Mouse (Mus musculus): Measurements from ENCODE around the gene Nlgn2. TPM values are rescaled to one million over a fixed set of nuclear protein-coding genes. Genes with fewer than 3 reads are reported as not detected.

The Nlgn2 gene
- total and polyA plus RNA-seq, 3 experiments = 0.20 to 1.3 (median 1.1) TPM

- peak; percentile 19; the same call in 1 of the 2 replicates for TF ChIP-seq NRF1 (IDR thresholded peaks at IDR 0.05; ENCODE audit: low read depth, low read length)
- TF ChIP-seq ZMIZ1 (IDR thresholded peaks at IDR 0.05; ENCODE audit: low read depth, low read length) = peak; percentile 73
- TF ChIP-seq MAFK (IDR thresholded peaks at IDR 0.05; ENCODE audit: insufficient replicate concordance, low read length) = no peak
- TF ChIP-seq ZKSCAN1 (IDR thresholded peaks at IDR 0.05; ENCODE audit: borderline replicate concordance, low read depth, low read length) = no peak
- peak; percentile 88 for TF ChIP-seq SMC3 (IDR thresholded peaks at IDR 0.05; ENCODE audit: low read depth, low read length)
- no peak for TF ChIP-seq USF2 (conservative IDR thresholded peaks at IDR 0.05; ENCODE audit: low read depth, low read length)
- TF ChIP-seq ZC3H11A (IDR thresholded peaks at IDR 0.05; ENCODE audit: low read depth, low read length) = peak; percentile 10; the same call in 1 of the 2 replicates
- TF ChIP-seq MEF2A (IDR thresholded peaks at IDR 0.05; ENCODE audit: borderline replicate concordance, low read depth, low read length) = peak; percentile 65; the same call in 1 of the 2 replicates
- 0 out of 2 replicates have a peak, but pooled peaks have one; percentile 19 for TF ChIP-seq TBP (conservative IDR thresholded peaks at IDR 0.05; ENCODE audit: low read depth, low read length)
Observed at GRCm38 (mm10) chr11:69880853-69881603, 43.4 kb upstream of the Nlgn2 start, which contains the start of gene Kctd11 (continued).

- H3K27ac ChIP-seq (ENCODE audit: insufficient read depth, low read depth) = peak overlapping the region; percentile 63
Observed at GRCm38 (mm10) chr11:69880506-69880852, 42.9 kb upstream of the Nlgn2 start.

GRCm38 (mm10) chr11:69879711-69880110 lies 42.1 kb upstream of the Nlgn2 start:
- peaks cover 21 to 66% of the 10 kb centered on the region in 2 experiments for H3K4me1 ChIP-seq (ENCODE audit: control insufficient read depth in 1 of 2, insufficient read depth in 2 of 2)
- H3K4me2 ChIP-seq (ENCODE audit: insufficient read depth, low read depth, poor library complexity, severe bottlenecking) = peak overlapping the region; percentile 41
- H3K27me3 ChIP-seq (replicated peaks) = no peaks in the 10 kb centered on the region
- H3K9ac ChIP-seq (ENCODE audit: insufficient read depth, low read depth) = no peak overlapping the region; the same call in 1 of the 2 replicates
- dilution Hi-C loops (cut with MboI; ENCODE audit: extremely low pct_ligation_motif_present, extremely low pct_unique_long_range_greater_than_20kb, low sequenced_read_pairs) (no loop called here), in situ Hi-C loops (cut with MboI; ENCODE audit: low pct_ligation_motif_present, low pct_unique_long_range_greater_than_20kb, low sequenced_read_pairs) (loop anchor here (5.0 kb wide), 3 partner anchors 38 to 197 kb away; partner anchors contain the start of genes Fgf11 and Senp3)
- H3K36me3 ChIP-seq (replicated peaks in 1 of 2; ENCODE audit: control insufficient read depth in 1 of 2, insufficient read depth in 1 of 2, low read length in 1 of 2) = peaks cover 10 to 47% of the 10 kb centered on the region in 2 experiments
- H3K9me3 ChIP-seq (replicated peaks; ENCODE audit: low read length) = peaks cover 10% of the 10 kb centered on the region
- DNase-seq (ENCODE audit: extremely low read depth) = no peak
- H3K4me3 ChIP-seq (replicated peaks in 1 of 3; ENCODE audit: low read depth in 2 of 3, low read length in 2 of 3, poor library complexity in 1 of 3) = peak overlapping the region in 1 of 3 experiments; percentile 74
- H3K27ac ChIP-seq (ENCODE audit: insufficient read depth, low read depth) = no peak overlapping the region
- no peaks in the 10 kb centered on the region for H3K79me2 ChIP-seq (replicated peaks; ENCODE audit: control insufficient read depth, extremely low read depth, insufficient read depth, poor library complexity, severe bottlenecking)
- TF ChIP-seq UBTF (IDR thresholded peaks at IDR 0.05; ENCODE audit: low read depth, low read length) (no peak), JUN (IDR thresholded peaks at IDR 0.05; ENCODE audit: insufficient read depth, low read depth, low read length) (no peak)

More at GRCm38 (mm10) chr11:69880506-69880852, 42.9 kb upstream of the Nlgn2 start:
- Histone ChIP-seq H3K36me3 (replicated peaks in 1 of 2; ENCODE audit: control insufficient read depth in 1 of 2, insufficient read depth in 1 of 2, low read length in 1 of 2) (peaks cover 17 to 54% of the 10 kb centered on the region in 2 experiments), H3K27me3 (replicated peaks) (no peaks in the 10 kb centered on the region), H3K9me3 (replicated peaks; ENCODE audit: low read length) (peaks cover 10% of the 10 kb centered on the region), H3K79me2 (replicated peaks; ENCODE audit: control insufficient read depth, extremely low read depth, insufficient read depth, poor library complexity, severe bottlenecking) (no peaks in the 10 kb centered on the region), H3K4me3 (replicated peaks in 1 of 3; ENCODE audit: low read depth in 2 of 3, low read length in 2 of 3, poor library complexity in 1 of 3) (peak overlapping the region; percentile 50 to 74 (median 57)), H3K9ac (ENCODE audit: insufficient read depth, low read depth) (peak overlapping the region; percentile 56), H3K4me1 (ENCODE audit: control insufficient read depth in 1 of 2, insufficient read depth in 2 of 2) (peaks cover 21 to 62% of the 10 kb centered on the region in 2 experiments), H3K4me2 (ENCODE audit: insufficient read depth, low read depth, poor library complexity, severe bottlenecking) (peak overlapping the region; percentile 41)
- in situ Hi-C loops (cut with MboI; ENCODE audit: low pct_ligation_motif_present, low pct_unique_long_range_greater_than_20kb, low sequenced_read_pairs) (loop anchor here (5.0 kb wide), 1 partner anchor 37 kb away; no protein-coding TSS in a partner anchor), dilution Hi-C loops (cut with MboI; ENCODE audit: extremely low pct_ligation_motif_present, extremely low pct_unique_long_range_greater_than_20kb, low sequenced_read_pairs) (no loop called here)
- no peak; the same call in 1 of the 2 replicates for TF ChIP-seq USF1 (IDR thresholded peaks at IDR 0.05; ENCODE audit: low read depth, low read length)
- peak; percentile 64 for TF ChIP-seq RAD21 (IDR thresholded peaks at IDR 0.05; ENCODE audit: low read depth, low read length)
- TF ChIP-seq SIN3A (IDR thresholded peaks at IDR 0.05; ENCODE audit: low read length) = peak; percentile 62
- TF ChIP-seq SMC3 (IDR thresholded peaks at IDR 0.05; ENCODE audit: low read depth, low read length) = peak; percentile 93
- TF ChIP-seq CTCF (conservative IDR thresholded peaks at IDR 0.05 in 1 of 2, IDR thresholded peaks at IDR 0.05 in 1 of 2; ENCODE audit: low read depth in 2 of 2, low read length in 2 of 2) = peak; percentile 89 to 92
- TF ChIP-seq IRF4 (IDR thresholded peaks at IDR 0.05; ENCODE audit: low read depth, low read length) = peak; percentile 21; the same call in 1 of the 2 replicates
- peak; percentile 41; the same call in 1 of the 2 replicates for TF ChIP-seq CHD2 (IDR thresholded peaks at IDR 0.05; ENCODE audit: low read length)
- TF ChIP-seq NRF1 (IDR thresholded peaks at IDR 0.05; ENCODE audit: low read depth, low read length) = no peak
- TF ChIP-seq MAFK (IDR thresholded peaks at IDR 0.05; ENCODE audit: insufficient replicate concordance, low read length) = peak; percentile 99
- no peak for TF ChIP-seq NELFE (IDR thresholded peaks at IDR 0.05; ENCODE audit: low read depth, low read length)
- peak; percentile 73 for TF ChIP-seq MYC (IDR thresholded peaks at IDR 0.05; ENCODE audit: low read depth, low read length)
- TF ChIP-seq MEF2A (IDR thresholded peaks at IDR 0.05; ENCODE audit: borderline replicate concordance, low read depth, low read length) = peak; percentile 13; the same call in 1 of the 2 replicates
- DNase-seq (ENCODE audit: extremely low read depth) = peak; percentile 88
